Mouse (Mus musculus) erythroblast, embryonic 14.5 days (primary cell): ENCODE measurements around the gene Krtap2-4. TPM values are rescaled to one million over a fixed set of nuclear protein-coding genes. Genes with fewer than 3 reads are reported as not detected.
"Not testable (repeated sequence)": the region's sequence is repeated elsewhere in the genome, so short reads cannot be mapped to it uniquely, and the experiment has no call there.

Experiments
- H3K27me3 ChIP-seq: 2 replicates; pipeline ENCODE4 v1.6.1; 2012; ENCODE audit warnings: inconsistent platforms; ENCODE audit not compliant: control insufficient read depth
- H3K36me3 ChIP-seq: 2 replicates; pipeline ENCODE4 v1.6.1; 2012; ENCODE audit warnings: mild to moderate bottlenecking, inconsistent platforms; ENCODE audit not compliant: control insufficient read depth
- H3K4me1 ChIP-seq: 2 replicates; pipeline ENCODE4 v1.6.1; 2012; ENCODE audit warnings: inconsistent platforms; ENCODE audit not compliant: control insufficient read depth
- H3K4me3 ChIP-seq: replicated peaks from 2 replicates; pipeline ENCODE3; 2012; ENCODE audit warnings: moderate library complexity, mild to moderate bottlenecking, inconsistent platforms
- H3K9me3 ChIP-seq: 2 replicates; pipeline ENCODE4 v1.6.1; 2012; ENCODE audit warnings: low read length, inconsistent platforms, mixed read lengths; ENCODE audit not compliant: control insufficient read depth
- GATA1 ChIP-seq: IDR thresholded peaks from 2 replicates; pipeline ENCODE4 v1.6.1; 2012; ENCODE audit warnings: low read length, inconsistent platforms, mixed read lengths
- TAL1 ChIP-seq: IDR thresholded peaks from 3 replicates; pipeline ENCODE4 v1.6.1; 2012; ENCODE audit warnings: low read length, inconsistent platforms, mixed read lengths
- polyA plus RNA-seq: library from polyadenylated mRNA; stranded (reverse); fragments of >175 nt; gene quantifications from 2 replicates; pipeline ENCODE4 v1.2.3, GENCODE M21; 2012

Gene Krtap2-4
- not detected in 2 replicates for polyA plus RNA-seq

DNA sequence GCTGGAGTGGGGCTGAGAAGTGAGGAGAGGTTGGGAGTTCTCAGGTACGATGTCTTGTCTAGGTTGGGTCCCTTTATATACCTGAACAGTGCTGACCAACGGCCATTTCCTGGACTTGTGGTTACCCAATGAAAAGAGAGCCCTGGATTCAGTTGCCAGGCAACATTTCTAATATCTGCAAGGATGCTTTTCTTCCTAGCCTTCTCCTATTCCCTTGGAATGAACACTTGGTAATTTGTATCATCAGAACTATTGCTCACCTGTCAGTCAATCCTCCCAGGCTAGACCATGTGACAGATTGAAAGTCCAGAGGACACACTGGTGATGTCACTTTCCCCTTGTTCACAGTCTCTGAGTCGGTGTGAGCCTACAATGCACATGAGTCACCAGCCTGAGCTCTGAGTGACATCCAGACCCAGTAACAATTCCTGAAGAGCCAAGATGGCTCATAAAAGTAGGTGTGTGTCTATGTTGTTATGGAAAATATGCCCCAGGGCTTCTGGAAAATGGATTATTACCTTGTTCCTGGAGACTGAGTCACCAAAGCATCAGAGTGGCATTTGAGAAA lies at the start of gene Krtap2-4:
Gene Krtap2-4 (minus strand): TSS at position 51 of the 568 bp plus-strand sequence.
- no peaks in the 10 kb centered on the region for H3K36me3 ChIP-seq
- H3K9me3 ChIP-seq, result no peaks in the 10 kb centered on the region
- H3K4me3 ChIP-seq, result no peak within 1 kb of the TSS
- no peak for TF ChIP-seq GATA1
- no peak for TF ChIP-seq TAL1
- no peaks in the 10 kb centered on the region for H3K4me1 ChIP-seq
- no peaks in the 10 kb centered on the region for H3K27me3 ChIP-seq

DNA sequence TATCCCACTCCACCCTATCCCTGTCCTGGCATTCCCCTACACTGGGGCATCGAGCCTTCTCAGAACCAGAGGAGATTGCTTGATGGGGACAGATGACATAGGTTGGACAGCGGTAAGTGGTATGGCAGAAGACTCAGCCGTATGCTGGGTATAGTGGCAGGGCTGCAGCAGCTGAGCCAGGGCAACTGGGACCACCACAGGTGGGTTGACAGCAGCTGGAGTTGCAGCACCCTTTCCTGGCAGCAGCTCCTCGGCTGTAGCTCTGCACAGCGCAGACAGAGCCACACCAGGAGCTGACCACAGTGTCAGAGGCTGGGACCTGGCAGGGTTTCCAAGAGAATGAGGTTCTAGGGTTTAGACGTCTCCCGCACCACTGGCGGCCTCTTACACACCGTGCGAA lies 48.2 kb upstream of the Krtap2-4 start:
- H3K27me3 ChIP-seq, result no peaks in the 10 kb centered on the region
- H3K4me3 ChIP-seq, result no peak overlapping the region
- H3K9me3 ChIP-seq, result peaks cover 8% of the 10 kb centered on the region; the same call in 1 of the 2 replicates
- no peaks in the 10 kb centered on the region for H3K36me3 ChIP-seq
- TF ChIP-seq TAL1 (no peak), GATA1 (no peak)
- H3K4me1 ChIP-seq, result no peaks in the 10 kb centered on the region

DNA sequence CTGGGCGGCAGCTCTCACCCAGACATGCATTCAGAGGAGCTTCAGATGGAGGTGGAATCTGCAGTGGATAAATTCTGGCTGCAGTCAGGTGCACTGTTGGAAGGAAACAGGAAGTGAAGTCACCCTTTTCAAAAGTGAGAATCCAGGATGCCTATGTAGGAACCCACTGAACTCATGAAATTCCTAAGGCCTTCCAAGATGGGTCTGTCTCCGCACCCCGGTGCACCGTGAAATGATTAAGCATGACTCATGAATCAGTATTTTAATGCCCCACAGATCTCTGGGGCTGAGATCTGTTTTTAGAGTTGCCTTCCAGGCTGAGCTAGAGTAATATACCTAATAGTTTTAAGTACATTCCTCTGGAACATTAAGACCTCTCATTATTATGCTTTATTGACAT lies 44.6 kb upstream of the Krtap2-4 start:
- TF ChIP-seq TAL1 (no peak), GATA1 (no peak)
- no peaks in the 10 kb centered on the region for H3K4me1 ChIP-seq
- peaks cover 3% of the 10 kb centered on the region; the same call in 1 of the 2 replicates for H3K9me3 ChIP-seq
- H3K4me3 ChIP-seq, result no peak overlapping the region
- no peaks in the 10 kb centered on the region for H3K36me3 ChIP-seq
- no peaks in the 10 kb centered on the region for H3K27me3 ChIP-seq

DNA sequence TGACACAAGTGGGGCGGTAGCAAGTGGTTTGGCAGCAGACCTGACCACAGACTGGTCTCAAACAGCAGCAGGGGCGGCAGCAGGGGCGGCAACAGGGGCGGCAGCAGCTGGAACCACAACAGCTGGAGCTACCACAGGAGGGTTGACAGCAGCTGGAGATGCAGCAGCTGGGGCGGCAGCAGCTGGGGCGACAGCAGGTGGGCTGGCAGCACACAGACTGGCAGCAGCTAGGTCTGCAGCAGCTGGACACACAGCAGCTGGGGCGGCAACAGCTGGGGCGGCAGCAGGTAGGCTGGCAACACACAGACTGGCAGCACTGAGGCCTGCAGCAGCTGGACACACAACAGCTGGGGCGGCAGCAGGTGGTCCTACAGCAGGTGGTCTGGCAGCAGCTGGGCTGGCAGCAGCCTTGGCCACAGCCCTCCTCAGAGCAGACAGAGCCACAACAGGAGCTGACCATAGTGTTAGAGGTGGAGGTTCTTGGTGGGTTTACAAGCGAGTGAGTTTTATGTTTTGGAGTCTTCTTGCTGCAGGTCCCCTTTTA lies 43.9 kb upstream of the Krtap2-4 start, which contains the start of gene Gm11563:
Gene Gm11563 (minus strand): TSS at position 494 of the 544 bp plus-strand sequence.
- H3K27me3 ChIP-seq, H3K9me3 ChIP-seq, H3K4me3 ChIP-seq, H3K36me3 ChIP-seq, H3K4me1 ChIP-seq: not testable (repeated sequence)

GRCm38 (mm10) chr11:99657051-99657450 lies 42.4 kb upstream of the Krtap2-4 start:
- H3K27me3 ChIP-seq, result no peaks in the 10 kb centered on the region
- H3K9me3 ChIP-seq, result no peaks in the 10 kb centered on the region; the same call in 1 of the 2 replicates
- no peaks in the 10 kb centered on the region for H3K36me3 ChIP-seq
- H3K4me3 ChIP-seq, result no peak overlapping the region
- TF ChIP-seq GATA1 (no peak), TAL1 (no peak)
- H3K4me1 ChIP-seq, result no peaks in the 10 kb centered on the region

DNA sequence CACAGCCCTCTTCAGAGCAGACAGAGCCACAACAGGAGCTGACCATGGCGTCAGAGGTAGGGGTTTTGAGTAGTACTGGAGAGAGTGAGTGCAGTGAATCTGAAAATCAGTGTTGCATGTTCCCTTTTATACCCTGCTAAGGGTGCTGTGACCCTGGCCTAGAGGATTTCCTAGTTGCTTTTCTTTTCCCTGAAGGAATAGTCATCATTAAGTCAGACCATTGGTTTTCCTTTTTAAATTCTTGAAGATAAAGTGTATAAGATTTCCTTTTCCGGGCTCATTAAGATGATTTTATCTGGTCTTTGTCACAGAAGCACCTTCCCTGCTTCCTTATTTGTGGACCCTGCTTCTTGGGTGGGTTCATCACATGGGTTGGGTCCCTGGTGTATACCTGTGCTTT lies 35.5 kb upstream of the Krtap2-4 start, which contains the start of gene Gm11555:
Gene Gm11555 (minus strand): TSS at position 101 of the 400 bp plus-strand sequence.
- TF ChIP-seq GATA1, result no peak
- TF ChIP-seq TAL1, result no peak
- H3K9me3 ChIP-seq, result peaks cover 5% of the 10 kb centered on the region; the same call in 1 of the 2 replicates

DNA sequence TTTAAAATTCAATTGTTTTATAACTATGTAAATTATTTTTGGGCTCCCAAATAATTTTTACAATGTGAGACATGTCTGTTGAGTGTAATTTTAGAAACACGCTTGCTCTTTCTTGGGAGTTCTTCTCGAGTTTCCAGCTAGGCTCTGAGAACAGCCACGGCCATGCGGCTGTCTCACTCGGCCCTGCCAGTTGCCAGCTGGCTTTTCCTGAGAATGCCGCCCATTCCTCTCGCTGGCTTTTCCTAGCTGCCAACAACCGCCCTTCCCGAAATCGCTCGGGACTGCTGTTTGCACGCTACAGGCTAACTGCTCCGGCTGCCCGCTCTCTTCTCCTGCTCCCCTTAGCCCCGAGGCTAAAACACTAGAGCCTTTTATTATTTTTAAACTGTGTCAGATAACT lies 31.8 kb upstream of the Krtap2-4 start:
- no peak for TF ChIP-seq GATA1
- no peak for TF ChIP-seq TAL1
- Histone ChIP-seq H3K36me3 (no peaks in the 10 kb centered on the region), H3K4me1 (no peaks in the 10 kb centered on the region), H3K9me3 (peaks cover 8% of the 10 kb centered on the region; the same call in 1 of the 2 replicates), H3K4me3 (no peak overlapping the region), H3K27me3 (no peaks in the 10 kb centered on the region)

More for the DNA sequence above, 35.5 kb upstream of the Krtap2-4 start, which contains the start of gene Gm11555:
- H3K27me3 ChIP-seq, result no peaks in the 10 kb centered on the region
- H3K4me1 ChIP-seq, result no peaks in the 10 kb centered on the region
- H3K36me3 ChIP-seq, result no peaks in the 10 kb centered on the region
- no peak within 1 kb of the TSS for H3K4me3 ChIP-seq

- TF ChIP-seq GATA1 (no peak), TAL1 (no peak)
- Histone ChIP-seq H3K4me3 (no peak overlapping the region), H3K27me3 (no peaks in the 10 kb centered on the region), H3K36me3 (no peaks in the 10 kb centered on the region), H3K9me3 (peaks cover 5% of the 10 kb centered on the region; the same call in 1 of the 2 replicates), H3K4me1 (no peaks in the 10 kb centered on the region)
Measured at GRCm38 (mm10) chr11:99644351-99644750, 29.7 kb upstream of the Krtap2-4 start.

DNA sequence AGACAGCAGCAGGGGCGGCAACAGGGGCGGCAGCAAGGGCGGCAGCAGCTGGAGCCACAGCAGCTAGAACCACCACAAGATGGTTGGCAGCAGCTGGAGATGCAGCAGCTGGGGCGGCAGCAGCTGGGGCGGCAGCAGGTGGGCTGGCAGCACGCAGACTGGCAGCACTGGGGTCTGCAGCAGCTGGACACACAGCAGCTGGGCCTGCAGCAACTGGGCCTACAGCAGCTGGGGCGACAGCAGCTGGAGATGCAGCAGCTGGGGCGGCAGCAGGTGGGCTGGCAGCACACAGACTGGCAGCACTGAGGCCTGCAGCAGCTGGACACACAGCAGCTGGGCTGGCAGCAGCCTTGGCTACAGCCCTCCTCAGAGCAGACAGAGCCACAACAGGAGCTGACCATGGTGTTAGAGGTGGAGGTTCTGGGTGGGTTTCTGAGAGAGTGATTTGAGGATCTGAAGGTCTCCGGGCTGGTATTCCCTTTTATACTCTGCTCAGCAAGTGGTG lies 29.0 kb upstream of the Krtap2-4 start, which contains the start of gene Krtap4-7:
Gene Krtap4-7 (minus strand): TSS at position 455 of the 505 bp plus-strand sequence.
- H3K4me1 ChIP-seq, H3K36me3 ChIP-seq, H3K4me3 ChIP-seq, H3K9me3 ChIP-seq, H3K27me3 ChIP-seq: not testable (repeated sequence)

DNA sequence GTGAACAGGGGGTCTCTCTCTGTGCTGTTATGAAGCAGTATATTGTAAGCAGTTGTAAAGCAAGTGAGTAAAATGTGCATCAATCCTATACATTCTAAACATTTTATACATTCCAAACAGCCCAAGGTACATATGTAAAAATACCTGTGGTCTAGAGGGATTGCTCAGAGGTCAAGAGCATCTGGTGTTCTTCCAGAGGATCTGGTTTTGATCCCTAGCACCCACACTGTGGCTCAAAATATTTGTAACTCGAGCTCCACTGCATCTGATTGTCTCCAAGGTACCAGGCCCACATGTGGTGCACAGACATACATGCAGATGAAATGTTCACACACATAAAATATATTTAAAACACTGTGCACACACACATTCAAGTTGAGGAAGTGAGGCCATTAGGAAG lies 26.3 kb upstream of the Krtap2-4 start:
- no peak overlapping the region for H3K4me3 ChIP-seq
- H3K9me3 ChIP-seq, result peaks cover 10% of the 10 kb centered on the region
- no peaks in the 10 kb centered on the region for H3K27me3 ChIP-seq
- no peaks in the 10 kb centered on the region for H3K4me1 ChIP-seq
- no peaks in the 10 kb centered on the region for H3K36me3 ChIP-seq
- TF ChIP-seq TAL1 (no peak), GATA1 (no peak)
